Mouse (Mus musculus): ENCODE data around the gene Foxn3. TPM values are rescaled to one million over a fixed set of nuclear protein-coding genes. Genes with fewer than 3 reads are reported as not detected.

Foxn3 gene
- polyA plus RNA-seq, 1 experiment from 2014 or later, result 54.0 TPM

GRCm38 (mm10) chr12:99440022-99440421, 123.4 kb downstream of the Foxn3 start:
- ATAC-seq (replicated peaks; ENCODE audit: low FRiP score, low read depth) (no peak), DNase-seq (ENCODE audit: low spot score) (no peak)
- TF ChIP-seq CTCF (IDR thresholded peaks at IDR 0.05; ENCODE audit: low read depth), result no peak

GRCm38 (mm10) chr12:99435189-99435588, 128.2 kb downstream of the Foxn3 start:
- Histone ChIP-seq H3K9ac (ENCODE audit: low read depth, low read length) (no peak overlapping the region), H3K4me2 (ENCODE audit: low read length) (no peak overlapping the region), H3K4me3 (replicated peaks; ENCODE audit: low read depth, low read length) (no peak overlapping the region), H3K4me1 (replicated peaks; ENCODE audit: insufficient read depth, low read length) (no peaks in the 10 kb centered on the region), H3K27ac (no peak overlapping the region), H3K27me3 (ENCODE audit: insufficient read depth, low read length) (no peaks in the 10 kb centered on the region), H3K36me3 (ENCODE audit: insufficient read depth, low read length) (no peaks in the 10 kb centered on the region), H3K9me3 (replicated peaks; ENCODE audit: low read length) (no peaks in the 10 kb centered on the region)
- DNase-seq (ENCODE audit: low spot score) (no peak), ATAC-seq (replicated peaks; ENCODE audit: low FRiP score, low read depth) (no peak)
- TF ChIP-seq CTCF (IDR thresholded peaks at IDR 0.05; ENCODE audit: low read depth), result no peak
- WGBS, result 98% methylated on average over 4 of the region's 4 CpGs

More at GRCm38 (mm10) chr12:99440022-99440421, 123.4 kb downstream of the Foxn3 start:
- H3K36me3 ChIP-seq (ENCODE audit: insufficient read depth, low read length), result no peaks in the 10 kb centered on the region
- H3K4me1 ChIP-seq (replicated peaks; ENCODE audit: insufficient read depth, low read length), result peaks cover 4% of the 10 kb centered on the region
- no peak overlapping the region for H3K4me2 ChIP-seq (ENCODE audit: low read length)
- H3K27me3 ChIP-seq (ENCODE audit: insufficient read depth, low read length), result no peaks in the 10 kb centered on the region
- WGBS, result 53% methylated on average over 3 of the region's 3 CpGs
- no peak overlapping the region for H3K4me3 ChIP-seq (replicated peaks; ENCODE audit: low read depth, low read length)
- no peak overlapping the region for H3K27ac ChIP-seq
- H3K9me3 ChIP-seq (replicated peaks; ENCODE audit: low read length), result no peaks in the 10 kb centered on the region
- no peak overlapping the region for H3K9ac ChIP-seq (ENCODE audit: low read depth, low read length)

DNA sequence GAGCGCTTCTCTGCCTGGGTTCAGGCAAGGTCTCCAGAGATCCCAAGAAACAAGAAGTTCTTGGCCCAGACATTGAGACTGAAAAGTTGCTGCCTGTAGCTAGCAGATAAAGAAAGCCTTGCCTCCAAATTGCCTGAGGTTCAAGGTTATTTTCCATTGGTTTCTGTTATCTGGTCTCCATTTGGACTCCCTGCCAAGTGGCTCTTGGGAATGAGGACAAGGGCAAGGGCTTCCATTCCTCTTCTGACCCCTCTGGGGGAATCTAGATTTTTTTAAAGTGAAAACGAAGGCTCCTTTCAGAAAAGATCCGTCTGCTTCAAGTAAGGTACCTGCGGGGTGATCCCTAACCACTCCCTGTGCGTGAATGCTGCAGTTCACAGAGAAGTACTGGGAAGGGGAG, 130.0 kb downstream of the Foxn3 start:
- H3K9ac ChIP-seq (ENCODE audit: low read depth, low read length), result no peak overlapping the region
- no peak overlapping the region for H3K4me3 ChIP-seq (replicated peaks; ENCODE audit: low read depth, low read length)
- H3K9me3 ChIP-seq (replicated peaks; ENCODE audit: low read length), result no peaks in the 10 kb centered on the region
- TF ChIP-seq CTCF (IDR thresholded peaks at IDR 0.05; ENCODE audit: low read depth), result no peak
- ATAC-seq (replicated peaks; ENCODE audit: low FRiP score, low read depth) (no peak), DNase-seq (ENCODE audit: low spot score) (no peak)
- no peak overlapping the region for H3K4me2 ChIP-seq (ENCODE audit: low read length)
- 91% methylated on average over 5 of the region's 5 CpGs for WGBS
- H3K27me3 ChIP-seq (ENCODE audit: insufficient read depth, low read length), result no peaks in the 10 kb centered on the region
- no peaks in the 10 kb centered on the region for H3K36me3 ChIP-seq (ENCODE audit: insufficient read depth, low read length)
- no peaks in the 10 kb centered on the region for H3K4me1 ChIP-seq (replicated peaks; ENCODE audit: insufficient read depth, low read length)
- no peak overlapping the region for H3K27ac ChIP-seq

GRCm38 (mm10) chr12:99431541-99431940, 131.8 kb downstream of the Foxn3 start:
- no peak overlapping the region for H3K9ac ChIP-seq (ENCODE audit: low read depth, low read length)
- H3K27me3 ChIP-seq (ENCODE audit: insufficient read depth, low read length), result no peaks in the 10 kb centered on the region
- H3K4me3 ChIP-seq (replicated peaks; ENCODE audit: low read depth, low read length), result no peak overlapping the region
- TF ChIP-seq CTCF (IDR thresholded peaks at IDR 0.05; ENCODE audit: low read depth), result no peak
- H3K4me2 ChIP-seq (ENCODE audit: low read length), result no peak overlapping the region
- no peak for DNase-seq (ENCODE audit: low spot score)
- H3K27ac ChIP-seq, result no peak overlapping the region
- no peaks in the 10 kb centered on the region for H3K9me3 ChIP-seq (replicated peaks; ENCODE audit: low read length)
- no peaks in the 10 kb centered on the region for H3K36me3 ChIP-seq (ENCODE audit: insufficient read depth, low read length)
- ATAC-seq (replicated peaks; ENCODE audit: low FRiP score, low read depth), result no peak
- 75% methylated on average over 6 of the region's 6 CpGs for whole genome bisulfite sequencing
- no peaks in the 10 kb centered on the region for H3K4me1 ChIP-seq (replicated peaks; ENCODE audit: insufficient read depth, low read length)

GRCm38 (mm10) chr12:99430992-99431391, 132.4 kb downstream of the Foxn3 start:
- Histone ChIP-seq H3K9ac (ENCODE audit: low read depth, low read length) (no peak overlapping the region), H3K4me2 (ENCODE audit: low read length) (no peak overlapping the region), H3K9me3 (replicated peaks; ENCODE audit: low read length) (no peaks in the 10 kb centered on the region), H3K27ac (no peak overlapping the region), H3K36me3 (ENCODE audit: insufficient read depth, low read length) (no peaks in the 10 kb centered on the region), H3K4me1 (replicated peaks; ENCODE audit: insufficient read depth, low read length) (no peaks in the 10 kb centered on the region), H3K27me3 (ENCODE audit: insufficient read depth, low read length) (no peaks in the 10 kb centered on the region), H3K4me3 (replicated peaks; ENCODE audit: low read depth, low read length) (no peak overlapping the region)
- WGBS, result 99% methylated on average over 3 of the region's 3 CpGs
- DNase-seq (ENCODE audit: low spot score), result no peak
- no peak for TF ChIP-seq CTCF (IDR thresholded peaks at IDR 0.05; ENCODE audit: low read depth)
- ATAC-seq (replicated peaks; ENCODE audit: low FRiP score, low read depth), result no peak

GRCm38 (mm10) chr12:99429101-99429500, 134.3 kb downstream of the Foxn3 start:
- TF ChIP-seq CTCF (IDR thresholded peaks at IDR 0.05; ENCODE audit: low read depth), result no peak
- no peak overlapping the region for H3K4me2 ChIP-seq (ENCODE audit: low read length)
- no peaks in the 10 kb centered on the region for H3K36me3 ChIP-seq (ENCODE audit: insufficient read depth, low read length)
- no peak for ATAC-seq (replicated peaks; ENCODE audit: low FRiP score, low read depth)
- no peaks in the 10 kb centered on the region for H3K4me1 ChIP-seq (replicated peaks; ENCODE audit: insufficient read depth, low read length)
- H3K27me3 ChIP-seq (ENCODE audit: insufficient read depth, low read length), result no peaks in the 10 kb centered on the region
- no peaks in the 10 kb centered on the region for H3K9me3 ChIP-seq (replicated peaks; ENCODE audit: low read length)
- WGBS, result 91% methylated on average over 3 of the region's 3 CpGs
- H3K9ac ChIP-seq (ENCODE audit: low read depth, low read length), result no peak overlapping the region
- DNase-seq (ENCODE audit: low spot score), result no peak
- H3K4me3 ChIP-seq (replicated peaks; ENCODE audit: low read depth, low read length), result no peak overlapping the region
- no peak overlapping the region for H3K27ac ChIP-seq

- WGBS, result 72% methylated on average over 14 of the region's 14 CpGs
- no peaks in the 10 kb centered on the region for H3K27me3 ChIP-seq (ENCODE audit: insufficient read depth, low read length)
- H3K4me3 ChIP-seq (replicated peaks; ENCODE audit: low read depth, low read length), result no peak overlapping the region
- ATAC-seq (replicated peaks; ENCODE audit: low FRiP score, low read depth) (no peak), DNase-seq (ENCODE audit: low spot score) (no peak)
- H3K9ac ChIP-seq (ENCODE audit: low read depth, low read length), result no peak overlapping the region
- no peak for TF ChIP-seq CTCF (IDR thresholded peaks at IDR 0.05; ENCODE audit: low read depth)
- no peak overlapping the region for H3K4me2 ChIP-seq (ENCODE audit: low read length)
- no peaks in the 10 kb centered on the region for H3K4me1 ChIP-seq (replicated peaks; ENCODE audit: insufficient read depth, low read length)
- no peaks in the 10 kb centered on the region for H3K36me3 ChIP-seq (ENCODE audit: insufficient read depth, low read length)
- H3K27ac ChIP-seq, result no peak overlapping the region
- no peaks in the 10 kb centered on the region for H3K9me3 ChIP-seq (replicated peaks; ENCODE audit: low read length)
These were observed 137.0 kb downstream of the Foxn3 start for GRCm38 (mm10) chr12:99426207-99426916.
